Mouse (Mus musculus) heart, adult 8-10 months (tissue): ENCODE measurements at regions not wholly inside any gene's neighbourhood (a gene's known extent, or its start where the extent isn't known, plus 50 kb on each side); places are given as distances from the start of the nearest gene placed in this dataset.
"Not testable (repeated sequence)": the region's sequence is repeated elsewhere in the genome, so short reads cannot be mapped to it uniquely, and the experiment has no call there.

Source experiments
- DNase-seq: peaks from one replicate; pipeline ENCODE4 v3.0.0; 2022; ENCODE audit warnings: low spot score

DNA sequence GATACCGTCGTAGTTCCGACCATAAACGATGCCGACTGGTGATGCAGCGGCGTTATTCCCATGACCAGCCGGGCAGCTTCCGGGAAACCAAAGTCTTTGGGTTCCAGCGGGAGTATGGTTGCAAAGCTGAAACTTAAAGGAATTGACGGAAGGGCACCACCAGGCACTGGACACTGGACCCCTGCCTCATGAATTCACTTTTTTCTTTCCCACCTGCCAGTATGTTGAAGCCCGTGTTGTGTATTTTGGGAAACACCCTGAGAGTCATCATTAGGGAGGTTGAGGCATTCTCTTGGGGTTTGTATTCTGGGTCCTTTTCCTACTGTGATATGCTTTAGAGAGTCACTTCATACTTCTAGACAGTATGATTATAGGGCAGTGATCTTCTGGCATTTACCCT lies 197.9 kb downstream of the Samd9l start:
- not testable (repeated sequence) for DNase-seq

DNA sequence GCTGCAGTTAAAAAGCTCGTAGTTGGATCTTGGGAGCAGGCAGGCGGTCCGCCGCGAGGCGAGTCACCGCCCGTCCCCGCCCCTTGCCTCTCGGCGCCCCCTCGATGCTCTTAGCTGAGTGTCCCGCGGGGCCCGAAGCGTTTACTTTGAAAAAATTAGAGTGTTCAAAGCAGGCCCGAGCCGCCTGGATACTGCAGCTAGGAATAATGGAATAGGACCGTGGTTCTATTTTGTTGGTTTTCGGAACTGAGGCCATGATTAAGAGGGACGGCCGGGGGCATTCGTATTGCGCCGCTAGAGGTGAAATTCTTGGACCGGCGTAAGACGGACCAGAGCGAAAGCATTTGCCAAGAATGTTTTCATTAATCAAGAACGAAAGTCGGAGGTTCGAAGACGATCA lies 198.3 kb downstream of the Samd9l start:
- DNase-seq: no peak

DNA sequence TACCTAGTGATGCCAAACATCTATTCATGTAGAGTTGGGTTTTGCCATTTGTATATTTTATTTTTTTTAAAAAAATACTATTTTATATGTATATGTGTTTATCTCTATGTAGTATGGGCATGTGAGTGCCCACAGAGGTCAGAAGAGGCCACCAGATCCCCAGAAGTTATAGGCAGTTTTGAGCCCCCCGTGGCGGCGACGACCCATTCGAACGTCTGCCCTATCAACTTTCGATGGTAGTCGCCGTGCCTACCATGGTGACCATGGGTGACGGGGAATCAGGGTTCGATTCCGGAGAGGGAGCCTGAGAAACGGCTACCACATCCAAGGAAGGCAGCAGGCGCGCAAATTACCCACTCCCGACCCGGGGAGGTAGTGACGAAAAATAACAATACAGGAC lies 198.8 kb downstream of the Samd9l start:
- peak; percentile 52 for DNase-seq

DNA sequence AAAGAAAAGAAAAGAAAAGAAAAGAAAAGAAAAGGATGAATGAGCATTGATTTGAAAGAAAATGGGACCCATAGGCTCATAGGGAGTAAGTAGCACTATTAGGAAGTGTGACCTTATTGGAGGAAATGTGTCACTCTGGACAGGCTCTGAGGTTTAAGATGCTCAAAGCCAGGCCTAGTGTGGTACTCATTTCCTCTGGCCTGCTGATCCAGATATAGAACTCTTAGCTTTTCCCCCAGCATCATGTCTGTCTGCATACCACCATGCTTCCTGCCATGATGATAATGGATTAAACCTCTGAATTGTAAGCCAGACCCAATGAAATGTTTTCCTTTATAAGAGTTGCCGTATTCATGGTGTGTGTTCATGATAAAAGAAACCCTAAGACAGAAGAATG lies 206.9 kb downstream of the Samd9l start:
- DNase-seq: not testable (repeated sequence)

DNA sequence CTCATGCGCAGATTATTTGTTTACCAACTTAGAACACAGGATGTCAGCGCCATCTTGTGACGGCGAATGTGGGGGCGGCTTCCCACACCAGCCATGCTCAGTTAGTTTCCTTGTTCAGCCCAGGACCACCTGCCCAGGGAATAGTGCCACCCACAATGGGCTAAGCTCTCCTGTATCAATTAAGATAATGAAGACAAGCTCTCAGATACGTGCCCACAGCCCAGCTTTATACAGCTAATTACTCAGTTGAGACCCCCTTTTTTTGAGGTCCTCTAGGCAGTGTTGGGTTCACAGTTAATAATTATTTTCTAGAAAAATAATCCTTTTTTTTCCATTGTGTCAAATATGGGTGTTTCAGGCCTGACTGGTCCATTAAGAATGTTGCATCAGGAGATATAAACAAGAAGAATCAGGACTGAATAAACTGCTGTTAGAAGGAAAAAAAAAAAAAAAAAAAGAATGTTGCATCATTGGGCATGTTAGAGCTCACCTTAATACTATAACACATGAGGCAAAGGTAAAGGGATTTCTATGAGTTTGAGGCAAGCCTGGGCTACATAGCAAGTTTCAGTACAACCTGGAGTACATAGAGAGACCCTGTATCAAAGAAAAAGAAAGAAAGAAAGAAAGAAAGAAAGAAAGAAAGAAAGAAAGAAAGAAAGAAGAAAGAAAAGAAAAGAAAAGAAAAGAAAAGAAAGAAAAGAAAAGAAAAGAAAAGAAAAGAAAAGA lies 207.5 kb downstream of the Samd9l start:
- DNase-seq: not testable (repeated sequence)

DNA sequence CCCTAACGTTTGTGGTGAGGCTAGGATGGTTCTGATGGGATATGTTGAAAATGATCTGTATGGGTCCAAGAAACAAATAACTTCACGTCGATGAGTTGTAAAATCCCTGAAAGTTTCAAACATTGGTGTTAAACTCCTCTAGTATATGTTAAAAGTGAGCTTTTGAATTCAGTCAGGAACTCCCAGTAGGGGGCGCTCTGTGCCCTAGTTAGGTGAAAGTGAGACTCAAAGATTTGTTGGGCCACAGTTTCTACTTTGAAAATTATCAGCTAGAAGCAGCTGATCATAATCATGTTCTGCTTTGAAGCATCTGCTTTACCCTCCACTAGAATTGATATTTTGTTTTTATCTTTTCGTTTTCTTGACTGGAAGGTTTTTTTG lies 215.6 kb downstream of the Samd9l start:
- DNase-seq: peak; percentile 74

DNA sequence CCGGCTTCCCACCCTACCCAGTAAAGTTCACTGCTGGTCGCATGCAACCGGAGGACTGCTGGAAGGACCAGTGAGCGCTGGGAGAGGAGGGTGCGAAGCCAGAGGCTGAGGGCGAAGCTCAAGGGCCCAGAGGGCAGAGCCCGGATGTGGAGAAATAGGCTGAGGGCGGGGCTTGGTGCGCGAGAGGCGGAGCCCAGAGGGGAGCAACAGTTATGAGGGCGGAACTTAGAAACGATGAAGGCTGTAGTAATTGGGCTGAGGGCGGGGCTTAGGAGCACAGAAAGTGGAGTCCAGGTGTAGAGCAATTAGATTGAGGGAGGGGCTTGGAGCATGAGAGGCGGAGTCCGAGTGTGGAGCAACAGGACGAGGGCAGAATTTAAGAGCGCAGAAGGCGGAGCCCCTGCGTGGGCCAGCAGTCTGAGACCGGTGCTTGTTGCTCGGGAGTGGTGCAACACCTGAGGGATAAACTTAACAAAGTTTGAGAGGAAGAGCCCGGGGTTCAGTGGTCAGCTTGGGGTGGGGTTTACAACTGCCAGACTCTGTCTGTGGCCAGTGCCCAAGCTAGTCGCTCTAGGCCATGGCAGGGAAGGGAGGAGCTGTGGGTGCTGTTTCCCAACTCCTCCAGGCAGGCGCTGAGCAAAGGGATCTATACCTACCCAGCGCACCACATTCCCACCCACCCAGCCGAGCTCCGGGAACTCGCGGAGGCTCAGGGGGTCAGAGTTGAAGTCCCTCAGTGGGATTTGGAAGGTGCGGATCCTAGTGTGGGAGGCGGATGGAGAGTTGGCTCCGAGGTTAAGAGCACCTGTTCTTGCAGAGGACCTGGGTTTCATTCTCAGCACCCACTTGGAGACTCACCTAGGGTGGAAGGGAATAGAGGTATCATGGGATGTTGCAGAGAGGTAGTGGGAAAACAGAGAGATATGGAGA lies 216.2 kb downstream of the Samd9l start:
- DNase-seq: peak; percentile 46

DNA sequence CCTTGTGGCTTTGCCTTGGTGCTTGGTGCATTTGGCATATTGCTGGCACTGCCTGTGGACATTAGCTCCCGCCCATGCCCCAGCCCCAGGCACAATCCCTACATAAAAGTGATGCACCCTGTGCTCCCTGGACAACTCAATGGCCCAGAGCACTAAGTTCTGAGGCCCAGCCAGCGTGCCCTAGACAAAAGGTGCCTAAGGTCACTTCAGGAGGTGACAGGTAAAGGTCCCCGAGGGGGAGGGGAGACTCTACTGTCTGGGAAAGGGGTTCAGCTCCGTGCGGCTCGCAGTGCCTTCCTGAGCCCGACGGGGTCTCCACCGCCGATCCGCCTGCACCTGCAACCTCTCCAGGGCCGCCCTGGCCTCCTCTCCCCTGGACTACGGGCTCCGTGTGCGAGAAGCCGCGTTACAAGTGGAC lies 216.9 kb downstream of the Samd9l start:
- DNase-seq: not testable (repeated sequence)

DNA sequence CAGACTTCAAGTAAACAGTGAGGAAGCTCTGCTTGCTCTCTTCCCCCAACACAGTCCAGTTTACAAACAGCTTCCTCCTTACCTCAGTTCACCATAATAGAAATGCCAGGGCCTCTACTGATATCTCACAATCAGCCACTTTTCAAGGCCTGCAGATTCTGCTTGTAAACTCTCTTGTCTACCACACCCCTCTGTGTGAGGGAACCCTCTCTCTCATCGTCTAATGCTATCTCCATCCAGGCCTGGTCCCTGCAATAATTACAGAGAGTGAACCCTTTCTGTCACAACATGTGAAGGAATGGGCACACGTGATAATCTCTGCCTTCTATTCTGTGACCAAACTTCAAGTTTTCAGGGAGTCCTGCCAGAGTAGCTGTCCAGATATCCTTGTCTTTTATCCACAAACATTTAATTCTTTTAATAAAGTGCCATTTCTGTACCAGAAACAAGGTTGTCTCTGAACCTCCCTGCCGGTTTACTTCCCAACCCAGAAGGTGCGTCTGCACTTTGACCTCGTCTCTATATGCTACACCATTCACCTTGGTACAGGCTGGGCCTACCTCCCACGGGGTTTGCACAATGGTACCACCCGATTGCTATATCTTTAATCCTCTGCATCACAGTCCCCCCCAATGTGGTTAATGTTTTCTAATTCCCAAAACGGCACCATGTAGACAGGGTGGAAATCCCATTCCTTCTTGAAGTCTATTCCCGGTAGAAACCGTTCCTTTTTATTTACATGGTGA lies 219.6 kb downstream of the Samd9l start:
- DNase-seq: not testable (repeated sequence)

DNA sequence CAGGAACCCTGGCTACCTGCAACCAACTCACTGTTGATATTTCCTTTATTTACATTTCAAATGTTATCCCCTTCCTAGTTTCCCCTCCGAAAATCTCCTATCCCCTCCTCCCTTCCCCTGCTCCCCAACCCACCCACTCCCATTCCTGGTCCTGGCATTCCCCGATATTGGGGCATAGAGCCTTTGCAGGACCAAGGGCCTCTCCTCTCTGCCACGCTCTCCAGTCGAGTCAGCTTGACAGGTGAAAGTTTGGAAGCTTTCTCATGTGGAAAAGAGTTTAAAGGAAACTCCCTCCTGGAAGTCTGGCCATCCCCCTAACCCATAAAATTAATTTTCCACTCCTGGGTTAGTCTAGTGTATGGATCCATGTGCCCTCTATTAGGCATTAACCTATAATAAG lies 229.9 kb downstream of the Samd9l start:
- DNase-seq: not testable (repeated sequence)

DNA sequence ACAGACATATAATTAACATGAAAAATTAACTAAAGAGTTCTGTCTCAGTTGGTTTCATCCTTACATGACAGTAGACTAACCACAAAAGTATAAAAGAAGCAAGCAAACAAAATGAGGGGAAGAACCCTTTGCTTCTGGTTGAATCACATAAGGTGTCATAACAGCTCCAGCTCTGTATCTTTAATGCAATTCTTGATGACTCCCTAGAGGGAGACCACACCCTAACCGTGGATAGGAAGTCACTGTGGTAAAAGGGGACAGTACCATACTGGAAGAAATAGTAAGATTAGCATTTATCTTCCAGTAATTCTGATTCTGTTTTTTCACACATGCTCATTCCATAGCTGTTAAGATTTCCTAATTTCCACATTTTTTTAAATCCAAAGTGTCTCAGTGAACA lies 233.2 kb downstream of the Samd9l start:
- not testable (repeated sequence) for DNase-seq

DNA sequence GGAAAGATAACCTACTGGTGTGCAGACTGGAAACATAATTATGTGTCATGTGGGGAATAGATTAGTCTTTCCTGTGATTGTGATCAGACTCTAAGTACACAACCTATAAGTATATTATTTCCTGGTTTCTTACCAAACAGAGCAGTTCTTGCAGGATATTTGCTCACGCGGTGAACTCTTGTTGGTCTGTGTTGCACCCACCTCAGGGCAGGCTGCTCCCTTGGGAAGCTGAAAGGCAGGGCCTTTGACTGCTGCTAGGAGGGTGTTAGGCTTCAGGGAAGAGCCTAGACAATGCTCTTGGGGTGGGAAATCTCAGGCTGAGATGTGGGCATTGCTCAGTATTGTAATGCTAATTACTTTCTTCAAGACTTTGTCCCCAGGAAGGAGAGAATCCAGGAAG lies 247.5 kb downstream of the Samd9l start:
- not testable (repeated sequence) for DNase-seq

DNA sequence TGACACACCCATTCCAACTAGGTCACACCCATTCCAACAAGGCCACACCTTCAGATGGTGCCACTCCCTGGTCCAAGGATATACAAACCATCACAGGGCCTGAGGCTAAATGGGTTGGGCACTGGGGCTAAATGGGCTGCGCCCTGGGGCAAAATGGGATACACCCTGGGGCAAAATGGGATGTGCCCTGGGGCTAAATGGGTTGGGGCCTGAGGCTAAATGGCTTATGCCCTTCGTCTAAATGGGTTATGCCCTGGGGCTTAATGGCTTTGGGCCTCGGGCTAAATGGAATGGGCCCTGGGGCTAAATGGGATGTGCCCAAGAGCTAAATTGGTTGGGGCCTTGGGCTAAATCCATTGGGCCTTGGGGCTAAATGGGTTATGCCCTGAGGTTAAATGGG lies 261.5 kb downstream of the Samd9l start:
- DNase-seq: not testable (repeated sequence)

DNA sequence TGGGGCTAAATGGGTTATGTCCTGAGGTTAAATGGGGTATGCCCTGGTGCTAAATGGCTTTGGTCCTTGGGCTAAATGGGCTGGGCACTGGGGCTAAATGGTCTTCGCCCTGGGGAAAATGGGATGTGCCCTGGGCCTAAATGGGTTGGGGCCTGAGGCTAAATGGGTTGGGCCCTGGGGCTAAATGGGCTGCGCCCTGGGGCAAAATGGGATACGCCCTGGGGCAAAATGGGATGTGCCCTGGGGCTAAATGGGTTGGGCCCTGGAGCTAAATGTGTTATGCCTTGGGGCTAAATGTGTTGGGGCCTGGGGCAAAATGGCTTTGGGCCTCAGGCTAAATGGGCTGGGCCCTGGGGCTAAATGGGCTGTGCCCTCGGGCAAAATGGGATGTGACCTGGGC lies 265.6 kb downstream of the Samd9l start:
- DNase-seq: not testable (repeated sequence)

DNA sequence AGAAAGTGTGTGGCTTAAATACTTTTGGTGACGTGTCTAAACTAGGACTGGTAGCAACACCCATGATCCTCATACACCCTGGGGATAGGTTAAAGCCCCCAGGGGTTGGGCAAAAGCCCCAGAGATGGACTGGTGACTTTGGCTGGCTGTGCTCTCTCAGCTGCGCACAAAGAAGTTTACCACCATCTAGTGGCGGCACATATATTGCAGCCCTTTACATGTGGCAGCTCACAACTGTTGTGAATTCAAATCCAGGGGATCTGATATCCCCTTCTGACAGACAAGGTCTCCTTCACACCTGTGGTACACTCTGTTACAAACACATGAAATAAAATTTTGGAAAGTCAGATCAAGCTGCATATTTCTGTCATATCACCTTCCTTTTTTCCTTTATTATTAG lies 283.1 kb downstream of the Samd9l start:
- DNase-seq: not testable (repeated sequence)
